Comparison of ENCODE assay signal across 8 mouse cellular contexts in the genomic region with DNA sequence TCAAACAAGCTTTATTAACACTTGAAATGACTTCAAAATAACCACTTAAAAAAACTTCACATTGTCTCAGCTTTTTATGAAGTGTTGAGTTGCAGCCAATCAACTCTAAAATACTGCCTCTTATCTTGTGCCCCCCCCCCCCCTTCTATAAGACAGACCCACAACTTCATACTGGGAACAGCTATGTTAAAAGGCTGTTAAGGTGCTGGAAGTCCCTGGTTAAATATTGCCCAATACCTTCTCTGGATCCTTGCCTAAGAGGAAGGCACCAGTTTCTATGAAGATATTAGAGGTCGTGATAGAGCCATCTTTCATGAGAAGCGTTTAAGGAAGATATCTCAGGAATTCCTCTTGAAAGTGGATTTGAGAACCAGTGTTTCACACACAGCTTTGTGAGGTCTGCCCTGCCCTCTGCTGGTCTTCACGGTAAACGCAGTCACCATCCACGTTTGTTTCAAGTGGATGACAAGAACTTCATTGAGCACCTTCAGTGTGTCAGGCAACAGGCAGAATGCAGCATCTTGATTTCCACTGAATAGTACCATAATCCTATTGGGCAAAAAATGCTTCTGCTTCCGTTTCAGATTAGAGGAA.
DNase-seq lines count a peak whose midpoint lies in the region; ATAC-seq and TF ChIP-seq lines count a peak whose summit lies in the region.

No protein-coding gene starts in this region.

- ATAC-seq in G1E (ENCODE audit: extremely low read depth, insufficient number of reproducible peaks, low FRiP score, poor library complexity, severe bottlenecking) = 0 out of 2 replicates have a peak, but pooled peaks have one; percentile 22
- no peak for ATAC-seq in liver, embryonic 13.5 days (ENCODE audit: low read depth)

- no peak overlapping the region for H3K9ac ChIP-seq in liver, embryonic 13.5 days

- H3K4me3 ChIP-seq in G1E (ENCODE audit: low read depth, low read length) = no peak overlapping the region
- no peak overlapping the region for H3K4me3 ChIP-seq in liver, embryonic 13.5 days (replicated peaks)

- no peak overlapping the region for H3K4me2 ChIP-seq in liver, embryonic 13.5 days

- 2% methylated on average over 6 of the region's 6 CpGs for whole genome bisulfite sequencing in liver, embryonic 13.5 days (ENCODE audit: insufficient replicate concordance)

- no peaks in the 10 kb centered on the region for H3K36me3 ChIP-seq in G1E (replicated peaks)
- H3K36me3 ChIP-seq in liver, embryonic 13.5 days = no peaks in the 10 kb centered on the region

- peak; percentile 51 for TF ChIP-seq CTCF in G1E (IDR thresholded peaks at IDR 0.05; ENCODE audit: low read depth, low read length)

- DNase-seq in 3134 (ENCODE audit: extremely low read depth, insufficient read length, low spot score) = peak; percentile 50
- DNase-seq in G1E (ENCODE audit: low spot score) = no peak
- peak; percentile 80 to 88 for DNase-seq in cerebellum, adult 18-20 months
- peak; percentile 74 to 89 for DNase-seq in frontal cortex, postnatal 14 days (ENCODE audit: low spot score in 2 of 2)
- peak; percentile 90 for DNase-seq in kidney, postnatal 10 days
- peak; percentile 13 for DNase-seq in liver, embryonic 13.5 days
- peak; percentile 67 for DNase-seq in ovary, postnatal 10 days (ENCODE audit: low spot score)
- peak; percentile 57 to 76 for DNase-seq in urinary bladder, postnatal 36 days (ENCODE audit: low spot score in 2 of 2)

- H3K27ac ChIP-seq in liver, embryonic 13.5 days = no peak overlapping the region

- H3K4me1 ChIP-seq in G1E (ENCODE audit: insufficient read depth, low read depth, low read length) = no peaks in the 10 kb centered on the region
- H3K4me1 ChIP-seq in liver, embryonic 13.5 days (replicated peaks) = no peaks in the 10 kb centered on the region

- peaks cover 4% of the 10 kb centered on the region; the same call in 1 of the 2 replicates for H3K27me3 ChIP-seq in G1E (ENCODE audit: insufficient read depth, low read length)
- no peaks in the 10 kb centered on the region for H3K27me3 ChIP-seq in liver, embryonic 13.5 days

- no peaks in the 10 kb centered on the region for H3K9me3 ChIP-seq in G1E (replicated peaks)
- H3K9me3 ChIP-seq in liver, embryonic 13.5 days (replicated peaks) = no peaks in the 10 kb centered on the region
